Mouse (Mus musculus) heart, embryonic 11.5 days (tissue): ENCODE data around the gene Nol3. TPM values are rescaled to one million over a fixed set of nuclear protein-coding genes. Genes with fewer than 3 reads are reported as not detected.

Source experiments
- ATAC-seq: fragments of 200-750 bp; cut with Nextera tagmentation; replicated peaks from 2 replicates; pipeline ENCODE4 v1.8.0; 2017; ENCODE audit warnings: moderate library complexity; ENCODE audit not compliant: insufficient number of reproducible peaks, low FRiP score, low TSS enrichment
- H3K27ac ChIP-seq: fragments of 300-500 bp; sonication (generic); 2 replicates; pipeline ENCODE4 v1.5.1; 2014; ENCODE audit warnings: mild to moderate bottlenecking, low read depth, low read length
- H3K27me3 ChIP-seq: fragments of 300-500 bp; sonication (generic); 2 replicates; pipeline ENCODE4 v1.6.1; 2014; ENCODE audit warnings: mild to moderate bottlenecking, low read length, mixed read lengths; ENCODE audit not compliant: control insufficient read depth, insufficient read depth
- H3K36me3 ChIP-seq: fragments of 300-500 bp; sonication (generic); 2 replicates; pipeline ENCODE4 v1.6.1; 2014; ENCODE audit warnings: mild to moderate bottlenecking, low read length, moderate library complexity, mixed read lengths; ENCODE audit not compliant: control insufficient read depth, insufficient read depth
- H3K4me1 ChIP-seq: fragments of 300-500 bp; sonication (generic); 2 replicates; pipeline ENCODE4 v1.6.1; 2014; ENCODE audit warnings: low read length; ENCODE audit not compliant: control insufficient read depth, insufficient read depth
- H3K4me2 ChIP-seq: fragments of 300-500 bp; sonication (generic); 2 replicates; pipeline ENCODE4 v1.6.1; 2014; ENCODE audit warnings: mild to moderate bottlenecking, moderate library complexity
- H3K4me3 ChIP-seq: fragments of 300-500 bp; sonication (generic); 2 replicates; pipeline ENCODE4 v1.5.1; 2014; ENCODE audit warnings: low read depth, low read length
- H3K9ac ChIP-seq: fragments of 300-500 bp; sonication (generic); 2 replicates; pipeline ENCODE4 v1.6.1; 2014; ENCODE audit warnings: mild to moderate bottlenecking, low read depth, low read length, moderate library complexity
- H3K9me3 ChIP-seq: fragments of 300-500 bp; sonication (generic); replicated peaks from 2 replicates; pipeline ENCODE4 v1.6.1; 2016; ENCODE audit warnings: low read length; ENCODE audit not compliant: control insufficient read depth
- WGBS: fragments of 180-500 bp; shearing (Covaris S2); extraction: QIAGEN DNeasy Blood & Tissue Kit; methylation state at CpG from one replicate; pipeline ENCODE4 v1.1.7; 2014; ENCODE audit not compliant: insufficient replicate concordance; 5-methylcytosine and 5-hydroxymethylcytosine counted together
- polyA plus RNA-seq: library from polyadenylated mRNA; unstranded; fragments of >200 nt; fragmentation: Nextera tagmentation; extraction: Ambion mirVana; gene quantifications from 2 replicates; pipeline ENCODE4 v1.2.1, GENCODE M21; 2014

The Nol3 gene
- polyA plus RNA-seq, 1 experiment from 2014 or later = 1.8 TPM

GRCm38 (mm10) chr8:105306146-105306691 is 30.3 kb downstream of the Nol3 start:
- 49% methylated on average over 5 of the region's 5 CpGs for WGBS
- Histone ChIP-seq H3K36me3 (peaks cover 18% of the 10 kb centered on the region), H3K27ac (peak overlapping the region; percentile 64; the same call in 1 of the 2 replicates), H3K9me3 (no peaks in the 10 kb centered on the region), H3K4me2 (peak overlapping the region; percentile 87), H3K4me1 (peaks cover 26% of the 10 kb centered on the region), H3K27me3 (no peaks in the 10 kb centered on the region), H3K4me3 (peak overlapping the region; percentile 39), H3K9ac (peak overlapping the region; percentile 67)
- ATAC-seq = 0 out of 2 replicates have a peak, but pooled peaks have one; percentile 0

- Histone ChIP-seq H3K9ac (no peak overlapping the region), H3K27me3 (no peaks in the 10 kb centered on the region), H3K27ac (no peak overlapping the region), H3K4me2 (no peak overlapping the region), H3K4me3 (no peak overlapping the region), H3K4me1 (peaks cover 26% of the 10 kb centered on the region), H3K36me3 (peaks cover 13% of the 10 kb centered on the region), H3K9me3 (no peaks in the 10 kb centered on the region)
- 95% methylated on average over 13 of the region's 13 CpGs for WGBS
- no peak for ATAC-seq
Measured at GRCm38 (mm10) chr8:105307670-105308069, 31.7 kb downstream of the Nol3 start.

- H3K27ac ChIP-seq = no peak overlapping the region
- no peak overlapping the region for H3K4me3 ChIP-seq
- peaks cover 26% of the 10 kb centered on the region for H3K4me1 ChIP-seq
- H3K27me3 ChIP-seq = no peaks in the 10 kb centered on the region
- no peak overlapping the region for H3K9ac ChIP-seq
- H3K4me2 ChIP-seq = no peak overlapping the region
- no peak for ATAC-seq
- WGBS = 92% methylated on average over 10 of the region's 10 CpGs
- H3K9me3 ChIP-seq = no peaks in the 10 kb centered on the region
- H3K36me3 ChIP-seq = peaks cover 14% of the 10 kb centered on the region
Measured at GRCm38 (mm10) chr8:105308428-105308827, 32.5 kb downstream of the Nol3 start.

GRCm38 (mm10) chr8:105309142-105309847 is 33.4 kb downstream of the Nol3 start:
- peaks cover 14% of the 10 kb centered on the region for H3K36me3 ChIP-seq
- H3K27me3 ChIP-seq = no peaks in the 10 kb centered on the region
- no peak for ATAC-seq
- no peaks in the 10 kb centered on the region for H3K9me3 ChIP-seq
- no peak overlapping the region for H3K4me3 ChIP-seq
- H3K4me2 ChIP-seq = no peak overlapping the region
- H3K9ac ChIP-seq = no peak overlapping the region
- WGBS = 84% methylated on average over 15 of the region's 15 CpGs
- no peak overlapping the region for H3K27ac ChIP-seq
- H3K4me1 ChIP-seq = peaks cover 24% of the 10 kb centered on the region

GRCm38 (mm10) chr8:105310118-105310517 is 34.2 kb downstream of the Nol3 start:
- H3K36me3 ChIP-seq = peaks cover 18% of the 10 kb centered on the region
- 86% methylated on average over 8 of the region's 8 CpGs for WGBS
- no peaks in the 10 kb centered on the region for H3K9me3 ChIP-seq
- no peak overlapping the region for H3K9ac ChIP-seq
- H3K4me1 ChIP-seq = peaks cover 17% of the 10 kb centered on the region
- ATAC-seq = no peak
- H3K4me3 ChIP-seq = no peak overlapping the region
- no peak overlapping the region for H3K4me2 ChIP-seq
- H3K27ac ChIP-seq = no peak overlapping the region
- H3K27me3 ChIP-seq = no peaks in the 10 kb centered on the region

GRCm38 (mm10) chr8:105311718-105312117 is 35.8 kb downstream of the Nol3 start:
- Histone ChIP-seq H3K4me2 (no peak overlapping the region), H3K27me3 (no peaks in the 10 kb centered on the region), H3K9me3 (no peaks in the 10 kb centered on the region), H3K27ac (no peak overlapping the region), H3K36me3 (peaks cover 25% of the 10 kb centered on the region), H3K4me3 (no peak overlapping the region), H3K4me1 (peaks cover 4% of the 10 kb centered on the region; the same call in 1 of the 2 replicates), H3K9ac (no peak overlapping the region)
- WGBS = 61% methylated on average over 1 of the region's 1 CpGs
- ATAC-seq = no peak

GRCm38 (mm10) chr8:105312891-105313481 is 37.0 kb downstream of the Nol3 start:
- ATAC-seq = 0 out of 2 replicates have a peak, but pooled peaks have one; percentile 9
- H3K27ac ChIP-seq = no peak overlapping the region

GRCm38 (mm10) chr8:105313622-105314402 is 37.9 kb downstream of the Nol3 start:
- Histone ChIP-seq H3K27me3 (no peaks in the 10 kb centered on the region), H3K27ac (no peak overlapping the region), H3K9me3 (no peaks in the 10 kb centered on the region), H3K4me1 (peaks cover 4% of the 10 kb centered on the region; the same call in 1 of the 2 replicates), H3K9ac (no peak overlapping the region), H3K36me3 (peaks cover 26% of the 10 kb centered on the region), H3K4me3 (no peak overlapping the region), H3K4me2 (no peak overlapping the region)
- no peak for ATAC-seq
- WGBS = 61% methylated on average over 9 of the region's 9 CpGs

More at GRCm38 (mm10) chr8:105312891-105313481, 37.0 kb downstream of the Nol3 start:
- Histone ChIP-seq H3K9ac (no peak overlapping the region), H3K4me1 (peaks cover 4% of the 10 kb centered on the region; the same call in 1 of the 2 replicates), H3K4me2 (no peak overlapping the region), H3K36me3 (peaks cover 27% of the 10 kb centered on the region), H3K27me3 (no peaks in the 10 kb centered on the region), H3K9me3 (no peaks in the 10 kb centered on the region), H3K4me3 (no peak overlapping the region)
- 80% methylated on average over 8 of the region's 8 CpGs for WGBS
